Mouse (Mus musculus) hindbrain, embryonic 15.5 days (tissue): Measurements from ENCODE around the gene Timm8a2. TPM values are rescaled to one million over a fixed set of nuclear protein-coding genes. Genes with fewer than 3 reads are reported as not detected.

Experiments used
- ATAC-seq: fragments of 200-750 bp; cut with Nextera tagmentation; 2 replicates; pipeline ENCODE4 v1.8.0; 2017; ENCODE audit warnings: low read depth, moderate number of reproducible peaks, moderate TSS enrichment; ENCODE audit not compliant: low FRiP score
- H3K27ac ChIP-seq: fragments of 300-500 bp; sonication (generic); replicated peaks from 2 replicates; pipeline ENCODE4 v1.5.1; 2015; ENCODE audit warnings: mild to moderate bottlenecking, inconsistent platforms
- H3K27me3 ChIP-seq: fragments of 300-500 bp; sonication (generic); 2 replicates; pipeline ENCODE4 v1.6.1; 2015; ENCODE audit warnings: control low read depth, inconsistent platforms
- H3K36me3 ChIP-seq: fragments of 300-500 bp; sonication (generic); 2 replicates; pipeline ENCODE4 v1.6.1; 2015; ENCODE audit warnings: control low read depth, inconsistent platforms
- H3K4me1 ChIP-seq: fragments of 300-500 bp; sonication (generic); replicated peaks from 2 replicates; pipeline ENCODE4 v1.6.1; 2015; ENCODE audit warnings: control low read depth, inconsistent platforms
- H3K4me2 ChIP-seq: fragments of 300-500 bp; sonication (generic); 2 replicates; pipeline ENCODE4 v1.6.1; 2015; ENCODE audit warnings: moderate library complexity, mild to moderate bottlenecking, inconsistent platforms
- H3K4me3 ChIP-seq: fragments of 300-500 bp; sonication (generic); 2 replicates; pipeline ENCODE4 v1.5.1; 2015; ENCODE audit warnings: mild to moderate bottlenecking, inconsistent platforms
- H3K9ac ChIP-seq: fragments of 300-500 bp; sonication (generic); 2 replicates; pipeline ENCODE4 v1.6.1; 2015; ENCODE audit warnings: inconsistent platforms
- H3K9me3 ChIP-seq: fragments of 300-500 bp; sonication (generic); 2 replicates; pipeline ENCODE4 v1.6.1; 2016; ENCODE audit warnings: control low read depth, inconsistent platforms
- whole genome bisulfite sequencing: fragments of 180-500 bp; shearing (Covaris S2); methylation state at CpG from one replicate; pipeline ENCODE4 v1.1.7; 2015; 5-methylcytosine and 5-hydroxymethylcytosine counted together
- polyA plus RNA-seq: library from polyadenylated mRNA; unstranded; fragments of >200 nt; fragmentation: Nextera tagmentation; extraction: Ambion mirVana; gene quantifications from 2 replicates; pipeline ENCODE4 v1.2.1, GENCODE M21; 2015

Gene Timm8a2
- polyA plus RNA-seq, 1 experiment from 2014 or later: not detected

DNA sequence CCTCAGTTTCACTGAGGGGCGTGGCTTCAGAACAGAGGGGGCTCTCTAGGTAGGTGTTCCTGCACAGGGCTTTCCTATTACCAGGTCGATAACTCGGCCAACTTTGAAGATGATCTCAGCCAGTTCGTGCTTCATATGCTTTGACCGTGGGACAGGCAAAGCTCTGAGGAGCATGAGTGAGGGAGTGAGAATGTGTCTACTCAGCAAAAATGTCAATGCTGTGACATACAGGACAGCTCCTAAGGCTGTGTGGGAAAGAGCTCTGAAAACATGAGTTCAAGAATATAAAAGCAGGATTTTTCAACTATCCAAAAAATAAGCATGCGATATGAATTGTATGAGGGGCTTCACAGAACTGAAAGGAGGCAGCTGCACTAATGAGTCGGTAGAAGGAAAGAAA, 49.0 kb downstream of the Timm8a2 start:
- no peaks in the 10 kb centered on the region for H3K27me3 ChIP-seq
- H3K36me3 ChIP-seq: no peaks in the 10 kb centered on the region
- WGBS: 88% methylated on average over 7 of the region's 7 CpGs
- no peak overlapping the region for H3K9ac ChIP-seq
- no peak overlapping the region for H3K27ac ChIP-seq
- H3K9me3 ChIP-seq: no peaks in the 10 kb centered on the region
- no peaks in the 10 kb centered on the region for H3K4me1 ChIP-seq
- no peak overlapping the region for H3K4me2 ChIP-seq
- no peak overlapping the region for H3K4me3 ChIP-seq
- ATAC-seq: no peak

DNA sequence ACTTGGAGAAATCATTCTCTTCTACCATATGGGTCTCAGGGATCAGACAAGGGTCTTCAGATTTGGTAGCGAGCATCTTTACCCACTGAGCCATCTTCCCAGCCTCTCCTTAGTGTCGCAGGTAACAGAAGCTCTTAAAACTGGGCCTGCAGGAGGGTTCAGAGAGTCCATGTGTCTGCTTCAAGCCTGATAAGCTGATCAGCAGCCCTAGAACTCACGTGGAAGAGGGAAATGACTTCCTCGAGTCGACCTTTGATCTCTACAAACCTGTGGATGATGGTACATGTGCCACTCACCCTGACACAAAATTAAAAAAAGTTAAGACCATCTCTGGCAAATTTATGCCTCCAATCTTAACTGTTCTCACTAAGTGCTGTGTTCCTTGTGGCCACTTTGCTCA, 53.5 kb downstream of the Timm8a2 start:
- Histone ChIP-seq H3K4me2 (no peak overlapping the region), H3K9ac (no peak overlapping the region), H3K9me3 (no peaks in the 10 kb centered on the region), H3K36me3 (no peaks in the 10 kb centered on the region), H3K27ac (no peak overlapping the region), H3K4me3 (no peak overlapping the region), H3K4me1 (no peaks in the 10 kb centered on the region), H3K27me3 (no peaks in the 10 kb centered on the region)
- 87% methylated on average over 5 of the region's 5 CpGs for WGBS
- ATAC-seq: no peak

Other genes starting within 250 kb of the Timm8a2 start
- 11.0 and 12.1 TPM in 2 replicates for gene Dock9, start 236.8 kb upstream of the Timm8a2 start, polyA plus RNA-seq
- 51.1 and 52.7 TPM in 2 replicates for gene Ubac2, start 156.1 kb upstream of the Timm8a2 start, polyA plus RNA-seq
- gene Gpr18, start 118.9 kb upstream of the Timm8a2 start, polyA plus RNA-seq: 0.19 and 0.28 TPM in 2 replicates
- 0.73 and 1.1 TPM in 2 replicates for gene Gpr183, start 69.5 kb upstream of the Timm8a2 start, polyA plus RNA-seq
- 108 and 115 TPM in 2 replicates for gene Tm9sf2, start 72.4 kb downstream of the Timm8a2 start, polyA plus RNA-seq
- gene Clybl, start 147.0 kb downstream of the Timm8a2 start, polyA plus RNA-seq: 16.3 and 17.5 TPM in 2 replicates